Mouse (Mus musculus): ENCODE results near the gene Rasgrp3.

Rasgrp3 gene

DNA sequence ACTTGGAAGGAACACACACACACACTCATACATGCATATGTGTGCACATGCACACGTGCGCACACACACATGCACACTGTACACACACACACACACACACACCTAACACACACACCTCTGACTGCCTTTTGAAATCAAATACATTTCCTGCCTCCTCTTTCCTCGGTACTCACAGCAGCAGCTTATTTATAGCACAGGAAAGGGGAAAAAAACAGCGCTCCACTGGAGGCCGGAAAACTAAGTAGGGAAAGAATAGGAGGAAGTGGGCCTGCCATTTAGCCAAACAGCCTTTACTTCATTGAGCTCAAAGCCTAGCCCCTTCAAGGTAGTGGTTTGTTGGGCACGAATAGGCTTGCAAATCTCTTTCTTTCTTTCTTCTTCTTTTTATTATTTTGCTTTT lies at the start of gene Rasgrp3:
Rasgrp3 (plus strand) TSS at position 298 of the 400 bp plus-strand sequence.
- ChIA-PET CTCF (no interaction called here), POLR2A (no interaction called here)

DNA sequence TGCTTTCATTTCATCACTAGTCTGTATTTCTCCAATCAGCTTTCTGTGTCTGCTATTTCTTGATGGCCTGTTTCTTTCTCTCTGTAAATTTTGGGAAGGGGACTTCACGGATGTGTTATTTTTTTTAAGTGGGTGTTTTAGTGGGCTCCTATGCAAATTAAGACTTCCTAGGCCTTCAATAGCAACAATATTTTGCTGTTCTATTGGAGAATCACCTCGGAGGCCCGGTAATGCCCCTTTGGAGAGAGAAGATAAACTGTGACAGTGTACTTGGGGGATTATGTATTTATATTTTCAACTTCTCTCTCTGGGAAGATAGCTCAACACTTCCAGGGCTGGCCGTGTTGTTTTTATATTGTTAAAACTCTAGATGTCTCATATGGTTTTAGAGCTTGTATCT lies 47.3 kb upstream of the Rasgrp3 start:
- CTCF ChIA-PET = interaction anchor here in 3 of 4 experiments (0.5 to 0.7 kb wide), 4 partner anchors 8 to 16 kb away, joined by 3 to 5 read pairs (median 3); no protein-coding TSS in a partner anchor

DNA sequence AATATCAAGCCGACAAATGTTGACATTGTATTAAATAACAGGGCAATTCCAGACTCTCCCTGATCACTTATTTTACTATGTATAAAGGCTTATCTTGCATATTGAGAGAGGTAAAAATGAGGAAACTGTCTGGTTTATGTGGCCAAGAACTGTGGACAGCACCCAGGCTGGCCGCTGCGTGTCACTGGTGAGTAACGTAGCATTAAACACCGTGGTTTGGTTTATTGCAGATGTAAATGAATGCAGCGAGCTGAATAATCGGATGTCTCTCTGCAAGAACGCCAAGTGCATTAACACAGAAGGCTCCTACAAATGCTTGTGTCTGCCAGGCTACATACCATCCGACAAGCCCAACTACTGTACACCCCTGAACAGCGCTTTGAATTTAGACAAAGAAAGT lies 45.6 kb upstream of the Rasgrp3 start:
- ChIA-PET POLR2A (no interaction called here), CTCF (interaction anchor here in 2 of 4 experiments (0.6 to 1.2 kb wide), 3 partner anchors 9 to 385 kb away, joined by 3 read pairs; partner anchors contain the start of gene Ltbp1 (in 1 of the 2))

More for the DNA sequence above, 47.3 kb upstream of the Rasgrp3 start:
- POLR2A ChIA-PET = interaction anchor here in 1 of 4 experiments (1.2 kb wide), 1 partner anchor 164 kb away, joined by 3 read pairs; the partner anchor contains the start of gene Fam98a

DNA sequence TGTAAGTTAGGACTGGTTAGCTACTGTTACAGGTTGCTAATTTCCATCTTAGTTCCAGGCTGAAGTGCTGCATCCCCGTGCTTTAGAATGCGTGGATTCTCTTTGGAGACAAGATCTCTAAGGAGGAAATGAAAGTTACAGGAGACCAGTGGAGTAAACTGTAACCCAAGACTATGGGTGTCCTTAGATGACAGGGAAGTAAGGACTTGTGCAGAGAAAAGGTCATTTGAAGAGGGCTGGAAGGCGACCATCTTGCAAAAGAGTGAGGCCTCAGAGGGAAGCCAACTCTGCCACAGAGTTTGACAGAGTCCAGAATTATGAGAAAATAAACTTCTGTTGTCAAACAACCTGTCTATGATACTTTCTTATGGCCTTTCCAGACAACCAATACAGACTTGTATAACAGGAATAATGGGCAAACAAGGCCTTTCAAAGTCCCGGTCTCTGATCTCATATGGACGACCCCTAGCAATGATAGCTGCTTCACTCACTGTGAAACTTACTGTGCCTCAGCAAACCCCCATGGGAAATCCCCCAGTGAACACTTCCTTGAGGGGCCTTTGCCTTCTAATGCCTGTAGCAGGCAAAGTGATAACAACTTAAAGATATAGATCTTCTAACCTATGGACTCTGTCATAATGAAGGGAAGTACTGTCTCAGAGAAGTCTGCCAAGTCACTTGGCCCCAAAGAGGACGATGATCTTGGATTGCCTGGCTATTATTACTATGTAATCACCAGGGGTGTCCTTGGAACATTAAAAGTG lies 44.1 kb upstream of the Rasgrp3 start:
- ChIA-PET CTCF (interaction anchor here in 1 of 4 experiments (0.6 to 1.2 kb wide), 2 partner anchors 11 to 194 kb away, joined by 3 read pairs; no protein-coding TSS in a partner anchor), POLR2A (no interaction called here)

DNA sequence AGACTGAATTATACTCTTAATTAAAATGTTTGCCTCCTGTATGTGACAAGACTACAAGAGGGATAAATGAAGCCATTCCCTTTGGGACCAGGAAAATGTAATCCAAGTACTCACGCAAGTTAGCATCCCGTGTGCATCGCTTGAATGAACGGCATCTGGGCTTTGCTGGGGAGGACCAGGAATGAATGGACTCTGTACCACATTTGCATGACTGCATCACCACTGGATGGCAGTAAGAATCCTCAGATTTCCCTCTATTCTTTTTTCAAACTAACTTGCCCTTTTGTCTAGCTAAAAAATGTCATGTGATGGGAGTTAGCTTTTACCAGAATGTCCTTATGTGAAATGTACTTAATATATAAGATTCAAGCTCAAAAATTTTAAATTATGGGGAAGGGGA lies 29.3 kb upstream of the Rasgrp3 start:
- CTCF ChIA-PET = no interaction called here
- POLR2A ChIA-PET = no interaction called here

DNA sequence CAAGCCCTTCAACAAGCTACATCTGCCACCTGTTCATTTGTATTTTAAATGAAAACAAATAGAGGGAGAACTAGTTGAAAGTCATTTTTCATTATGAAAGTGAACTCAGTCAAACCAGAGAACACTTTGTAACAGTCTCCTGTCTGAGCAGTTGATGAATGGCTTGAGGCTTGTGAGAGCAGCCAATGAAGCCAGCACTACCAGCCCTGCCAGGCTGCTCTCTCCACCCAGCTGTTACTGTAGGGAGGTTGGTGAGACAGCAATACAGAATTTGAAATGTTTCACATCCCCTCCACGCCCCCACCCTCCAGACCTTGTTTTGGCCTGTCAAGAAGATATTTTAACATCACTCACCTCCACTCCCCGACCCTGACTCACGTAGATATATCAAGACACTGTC lies 18.8 kb upstream of the Rasgrp3 start:
- POLR2A ChIA-PET = no interaction called here
- CTCF ChIA-PET = no interaction called here

DNA sequence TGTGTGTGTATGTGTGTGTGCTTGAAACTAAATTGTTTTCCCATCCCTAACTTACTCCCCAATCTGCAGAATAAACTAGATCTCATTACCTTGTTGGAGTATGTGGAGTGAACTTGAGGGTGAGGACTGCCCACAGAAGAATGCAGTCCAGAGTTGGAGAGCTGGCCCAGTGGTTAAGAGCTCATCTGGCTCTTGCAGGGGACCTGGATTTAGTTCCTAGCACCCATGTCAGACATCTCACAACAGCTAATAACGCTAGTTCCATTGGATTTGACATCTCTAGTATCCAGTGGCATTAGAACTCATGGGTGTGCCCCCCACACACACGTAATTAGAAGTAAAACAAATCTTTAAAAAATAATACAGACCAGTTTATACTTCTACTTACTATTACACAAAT lies 1.5 kb upstream of the Rasgrp3 start:
- ChIA-PET POLR2A (interaction anchor here in 2 of 4 experiments (0.9 to 1.1 kb wide), 2 partner anchors 11 to 910 kb away, joined by 3 read pairs; no protein-coding TSS in a partner anchor), CTCF (no interaction called here)

DNA sequence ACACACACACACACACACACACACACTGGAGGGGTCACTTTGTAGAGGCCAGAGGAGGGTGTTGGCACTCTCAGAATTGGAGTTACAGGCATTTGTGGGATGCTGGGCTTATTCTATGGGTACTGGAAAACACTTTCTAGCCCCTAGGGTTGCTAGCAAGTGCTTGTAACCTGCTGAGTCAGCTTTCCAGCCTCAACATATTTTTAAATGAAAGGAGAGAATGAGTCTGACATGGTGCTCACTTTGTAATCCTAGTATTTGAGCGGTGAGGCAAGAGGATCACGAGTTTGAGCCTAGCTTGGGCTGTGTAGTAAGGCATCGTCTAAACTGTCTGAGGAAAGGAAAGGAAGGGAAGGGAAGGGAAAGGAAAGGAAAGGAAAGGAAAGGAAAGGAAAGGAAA lies 825 bp upstream of the Rasgrp3 start:
- POLR2A ChIA-PET = no interaction called here

DNA sequence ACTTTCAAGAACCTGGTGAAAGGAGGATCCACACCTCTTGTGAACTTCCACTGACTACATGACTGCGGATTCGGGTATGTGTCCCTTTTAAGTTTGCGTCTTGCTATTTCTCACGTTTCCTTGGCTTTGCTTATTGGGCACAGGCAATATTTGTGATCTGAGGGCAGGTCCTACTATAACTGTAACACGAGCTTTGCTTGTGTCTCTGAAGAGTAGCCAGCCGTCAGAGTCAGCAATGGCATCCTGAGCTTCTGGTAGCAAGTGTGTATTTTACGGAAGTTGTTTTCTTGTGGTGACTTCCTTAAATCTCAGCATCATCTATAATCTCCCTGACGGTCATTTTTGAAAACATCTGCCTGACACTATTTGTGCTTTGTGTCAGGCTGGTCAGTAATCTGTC lies 399 bp downstream of the Rasgrp3 start:
- ChIA-PET CTCF (no interaction called here), POLR2A (no interaction called here)

More for the DNA sequence above, 825 bp upstream of the Rasgrp3 start:
- CTCF ChIA-PET = no interaction called here

DNA sequence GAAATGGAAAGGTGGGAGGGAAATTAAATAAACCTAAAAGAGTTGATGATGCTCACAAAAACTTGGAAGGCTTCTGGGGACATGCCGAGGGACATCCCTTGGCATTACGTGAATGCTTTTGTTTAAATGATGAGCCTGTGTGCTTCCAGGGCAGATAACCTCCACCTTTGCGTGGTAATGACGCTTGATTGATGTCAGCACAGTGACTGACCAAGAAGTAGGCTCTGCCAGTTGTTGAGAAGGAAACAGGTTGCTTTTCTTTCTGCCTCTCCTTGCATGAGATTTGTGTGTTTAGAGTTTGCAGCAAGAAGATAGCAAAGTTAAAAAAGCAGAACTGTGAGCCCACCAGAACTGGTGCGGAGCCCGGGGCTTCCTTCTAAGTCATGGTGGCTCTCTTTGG lies 1.1 kb downstream of the Rasgrp3 start:
- ChIA-PET POLR2A (no interaction called here), CTCF (no interaction called here)

DNA sequence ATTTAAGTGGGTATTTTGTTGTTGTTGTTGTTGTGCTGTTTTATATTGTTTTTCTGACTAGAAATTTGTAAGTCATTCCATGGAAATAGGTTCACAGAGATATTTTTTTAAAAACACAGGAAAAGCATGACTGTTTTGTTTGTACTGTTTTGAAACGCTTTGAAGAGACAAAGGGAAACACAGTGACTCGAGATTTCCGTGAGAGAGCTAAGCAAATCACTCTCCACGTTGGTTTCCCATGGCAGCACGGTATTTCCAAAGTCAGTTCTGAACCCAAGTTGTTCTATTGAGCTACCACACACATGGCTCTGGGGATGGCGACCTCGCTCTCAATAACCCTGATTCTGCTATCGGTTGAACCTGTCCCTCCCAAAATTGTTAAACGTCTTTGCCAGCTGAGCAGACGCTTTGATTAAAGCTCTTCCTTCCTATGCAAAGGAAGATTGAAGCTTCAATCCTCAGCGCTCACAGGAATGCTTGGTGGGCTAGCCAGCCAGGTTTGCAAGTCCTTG lies 1.6 kb downstream of the Rasgrp3 start:
- CTCF ChIA-PET = no interaction called here
- POLR2A ChIA-PET = no interaction called here

DNA sequence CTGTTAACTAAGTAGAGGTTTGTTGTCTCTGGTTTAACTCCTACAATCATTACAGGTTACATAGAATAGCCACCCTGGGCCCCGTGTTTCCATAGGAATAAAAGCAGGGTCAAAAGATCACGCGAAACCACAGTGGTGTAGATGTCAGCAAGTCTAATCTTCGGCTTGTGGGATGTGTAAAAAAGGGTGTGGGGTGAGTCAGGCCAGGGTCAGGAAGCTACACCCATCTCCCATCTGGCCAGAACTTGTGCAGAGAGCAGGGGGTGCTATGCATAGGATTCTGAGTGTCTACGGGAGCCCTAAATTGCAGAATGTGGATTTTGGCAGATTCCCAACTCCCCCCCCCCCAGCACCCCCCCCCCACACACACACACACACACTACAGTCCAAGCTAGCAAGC lies 2.5 kb downstream of the Rasgrp3 start:
- CTCF ChIA-PET = interaction anchor here in 1 of 4 experiments (1.0 kb wide), 1 partner anchor 66 kb away, joined by 3 read pairs; no protein-coding TSS in a partner anchor
- POLR2A ChIA-PET = no interaction called here

DNA sequence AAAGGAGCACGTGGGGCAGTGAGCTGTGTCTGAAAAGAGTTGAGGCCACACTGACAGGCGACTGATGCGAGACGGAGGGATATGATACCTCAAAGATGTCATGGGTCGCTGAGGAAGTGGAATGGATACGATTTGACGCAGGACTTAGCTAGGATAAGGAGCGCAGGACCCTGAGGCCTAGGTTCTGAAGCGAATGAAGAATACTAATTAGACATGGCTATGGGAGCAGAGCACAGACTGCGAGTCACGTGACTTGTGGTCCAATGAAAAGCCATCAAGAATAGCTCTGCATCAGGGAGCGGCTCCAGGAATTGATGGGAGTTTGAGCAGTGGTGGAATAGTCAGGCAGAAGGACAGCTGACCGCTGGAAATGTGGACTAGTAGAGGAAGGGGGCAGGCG lies 3.4 kb downstream of the Rasgrp3 start:
- CTCF ChIA-PET = interaction anchor here in 1 of 4 experiments (0.6 kb wide), 1 partner anchor 69 kb away, joined by 3 read pairs; no protein-coding TSS in a partner anchor
- POLR2A ChIA-PET = no interaction called here

DNA sequence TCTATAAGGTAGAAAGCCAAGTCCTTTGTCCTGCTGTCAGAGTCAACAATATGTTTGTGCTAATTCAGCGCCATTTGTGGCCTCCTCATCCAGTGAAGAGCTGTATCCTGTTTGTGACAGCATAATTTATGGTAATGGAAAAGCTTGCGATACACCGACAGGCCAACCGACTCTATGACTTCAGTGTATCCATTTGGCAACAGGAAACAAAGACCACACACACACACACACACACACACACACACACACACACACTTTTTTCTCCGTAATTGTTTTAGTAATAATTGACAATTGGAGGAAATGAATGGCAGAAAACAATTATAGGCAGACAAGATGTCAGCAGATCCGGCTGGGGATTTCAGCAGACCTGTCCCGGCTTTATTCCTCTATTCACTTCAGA lies 4.9 kb downstream of the Rasgrp3 start:
- ChIA-PET CTCF (interaction anchor here in 1 of 4 experiments (0.6 kb wide), 1 partner anchor 9 kb away, joined by 3 read pairs; no protein-coding TSS in a partner anchor), POLR2A (no interaction called here)

DNA sequence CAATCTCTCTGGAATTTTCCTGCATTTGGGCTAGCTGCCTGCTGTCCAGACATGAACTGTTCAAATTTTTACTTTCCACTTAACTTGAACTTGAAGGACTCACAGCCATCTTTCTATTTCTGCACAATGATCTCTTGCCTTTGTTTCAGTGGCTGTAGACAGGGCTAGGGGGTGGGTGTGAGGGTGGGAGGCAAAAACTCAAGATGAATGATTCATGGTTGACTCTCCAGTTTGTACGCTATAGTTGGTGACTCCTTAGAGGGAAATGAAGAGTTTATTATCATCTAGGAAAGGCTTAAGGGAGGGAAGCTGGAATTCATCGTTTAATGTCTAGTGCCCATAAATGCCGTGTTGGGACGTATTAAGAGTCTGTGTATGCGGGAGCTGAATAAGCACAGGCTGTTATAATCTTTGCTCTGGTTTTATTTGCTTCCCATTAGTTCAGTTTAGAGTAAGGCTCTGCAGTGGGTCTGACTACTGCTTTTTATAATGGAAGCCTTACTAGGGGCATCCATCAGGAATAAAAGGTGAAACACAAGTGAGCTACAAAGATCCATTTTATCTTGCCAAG lies 5.6 kb downstream of the Rasgrp3 start:
- POLR2A ChIA-PET = no interaction called here
- CTCF ChIA-PET = no interaction called here

DNA sequence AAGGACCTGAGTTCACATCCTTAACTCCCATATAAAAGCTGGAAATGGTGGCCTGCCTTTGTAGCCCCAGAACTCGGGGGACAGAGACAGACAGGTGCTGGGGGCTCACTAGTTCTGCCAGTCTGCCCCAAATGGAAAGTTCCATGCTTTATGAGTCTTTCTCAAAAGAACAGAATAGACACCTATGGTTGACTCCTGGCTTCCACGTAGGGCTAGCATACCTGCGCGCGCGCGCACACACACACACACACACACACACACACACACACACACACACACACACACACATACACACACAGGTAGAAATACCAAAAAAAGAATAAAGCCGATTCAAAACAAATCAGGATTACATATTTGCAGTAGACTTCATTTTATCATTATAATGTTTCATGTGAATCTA lies 6.7 kb downstream of the Rasgrp3 start:
- ChIA-PET POLR2A (no interaction called here), CTCF (no interaction called here)

DNA sequence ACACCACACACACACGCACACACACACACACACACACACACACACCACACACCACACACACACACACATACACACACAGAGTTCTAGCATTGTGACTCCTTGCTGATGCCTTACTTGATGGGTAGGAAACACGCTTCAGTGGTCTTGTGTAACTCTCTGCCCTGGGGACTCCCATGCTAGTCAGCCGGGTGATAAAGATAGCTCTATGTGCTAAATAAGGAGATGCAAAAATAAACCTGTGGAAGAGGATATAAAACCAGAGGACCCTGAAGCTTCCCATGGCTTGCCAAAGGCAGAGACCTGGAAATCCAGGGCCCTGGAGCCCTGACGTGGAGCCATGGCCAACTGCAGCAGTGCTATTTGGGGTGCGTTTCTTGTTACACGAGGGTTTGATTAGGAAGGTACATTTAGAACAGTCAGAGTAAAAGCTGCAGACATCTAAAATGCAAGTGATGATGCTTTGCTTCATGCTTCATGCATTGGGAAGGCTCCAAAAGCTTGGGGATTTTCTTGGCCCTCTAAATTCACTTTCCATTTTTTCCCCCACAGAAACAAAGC lies 7.4 kb downstream of the Rasgrp3 start:
- ChIA-PET CTCF (interaction anchor here in 1 of 4 experiments (0.7 kb wide), 1 partner anchor 368 kb away, joined by 6 read pairs; no protein-coding TSS in a partner anchor), POLR2A (no interaction called here)

DNA sequence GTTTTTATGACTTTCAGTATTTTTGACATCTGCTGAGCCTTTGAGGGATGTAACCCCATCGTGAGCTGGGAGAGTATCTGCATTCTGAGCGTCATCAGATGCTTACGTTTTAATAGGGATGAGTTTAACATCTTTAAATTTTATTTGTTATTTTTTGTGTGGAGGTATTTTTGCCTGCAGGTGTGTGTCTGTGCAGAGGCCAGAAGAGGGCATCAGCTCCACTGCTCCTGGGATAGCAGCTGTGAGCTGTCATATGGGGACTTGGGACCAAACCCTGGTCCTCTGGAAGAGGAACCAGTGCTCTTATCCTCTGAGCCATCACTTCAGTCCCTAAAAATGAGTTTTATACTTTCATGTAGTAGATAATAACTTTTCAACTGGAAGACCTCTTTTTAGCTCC lies 12.6 kb downstream of the Rasgrp3 start:
- CTCF ChIA-PET = no interaction called here
- POLR2A ChIA-PET = interaction anchor here in 1 of 4 experiments (0.7 kb wide), 1 partner anchor 80 kb away, joined by 3 read pairs; no protein-coding TSS in a partner anchor

DNA sequence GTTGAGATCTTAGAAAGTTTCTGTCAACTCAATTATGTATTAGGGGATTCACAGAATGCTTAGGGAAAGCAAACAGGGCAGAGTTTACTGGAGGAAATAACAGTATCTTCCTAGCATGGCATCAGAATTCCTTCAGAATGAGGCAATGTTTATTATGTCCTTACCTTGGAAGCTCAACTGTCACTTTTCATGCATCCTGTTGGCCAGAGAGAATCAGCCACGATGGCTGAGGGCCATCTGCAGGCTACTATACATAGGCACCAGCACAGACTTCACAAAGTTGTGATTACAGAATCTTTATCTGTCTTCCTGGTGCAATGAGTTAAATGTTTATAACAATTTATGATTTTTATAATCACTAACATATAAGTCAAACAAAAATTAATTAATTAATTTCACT lies 13.3 kb downstream of the Rasgrp3 start:
- POLR2A ChIA-PET = no interaction called here
- CTCF ChIA-PET = no interaction called here

DNA sequence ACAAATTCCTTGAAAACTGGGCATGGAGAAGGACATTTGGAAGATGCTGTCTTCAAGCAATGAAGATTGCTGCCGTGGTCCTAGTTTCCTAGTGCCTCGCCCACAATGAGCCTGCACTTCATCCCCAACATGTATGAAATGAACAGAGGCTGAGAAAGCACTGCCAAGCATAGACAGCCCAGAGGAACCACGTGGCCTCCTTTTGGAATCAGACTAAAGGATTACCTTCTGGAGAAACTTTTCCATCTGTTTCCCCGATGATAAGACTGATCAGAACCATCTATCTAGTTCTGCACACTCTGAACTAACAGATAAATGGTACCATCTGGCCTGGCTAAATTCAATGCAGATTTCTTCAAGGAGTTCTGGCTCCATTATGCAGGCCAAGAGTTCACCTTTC lies 16.6 kb downstream of the Rasgrp3 start:
- CTCF ChIA-PET = no interaction called here
- POLR2A ChIA-PET = interaction anchor here in 1 of 4 experiments (1.4 kb wide), 1 partner anchor 30 kb away, joined by 4 read pairs; no protein-coding TSS in a partner anchor

Measured in embryonic stem cell, embryonic (primary cell).